Mouse (Mus musculus): ENCODE results near the gene Kif1a. TPM values are rescaled to one million over a fixed set of nuclear protein-coding genes. Genes with fewer than 3 reads are reported as not detected.

The Kif1a gene
- polyA plus RNA-seq, 1 experiment from 2014 or later: 303 TPM

DNA sequence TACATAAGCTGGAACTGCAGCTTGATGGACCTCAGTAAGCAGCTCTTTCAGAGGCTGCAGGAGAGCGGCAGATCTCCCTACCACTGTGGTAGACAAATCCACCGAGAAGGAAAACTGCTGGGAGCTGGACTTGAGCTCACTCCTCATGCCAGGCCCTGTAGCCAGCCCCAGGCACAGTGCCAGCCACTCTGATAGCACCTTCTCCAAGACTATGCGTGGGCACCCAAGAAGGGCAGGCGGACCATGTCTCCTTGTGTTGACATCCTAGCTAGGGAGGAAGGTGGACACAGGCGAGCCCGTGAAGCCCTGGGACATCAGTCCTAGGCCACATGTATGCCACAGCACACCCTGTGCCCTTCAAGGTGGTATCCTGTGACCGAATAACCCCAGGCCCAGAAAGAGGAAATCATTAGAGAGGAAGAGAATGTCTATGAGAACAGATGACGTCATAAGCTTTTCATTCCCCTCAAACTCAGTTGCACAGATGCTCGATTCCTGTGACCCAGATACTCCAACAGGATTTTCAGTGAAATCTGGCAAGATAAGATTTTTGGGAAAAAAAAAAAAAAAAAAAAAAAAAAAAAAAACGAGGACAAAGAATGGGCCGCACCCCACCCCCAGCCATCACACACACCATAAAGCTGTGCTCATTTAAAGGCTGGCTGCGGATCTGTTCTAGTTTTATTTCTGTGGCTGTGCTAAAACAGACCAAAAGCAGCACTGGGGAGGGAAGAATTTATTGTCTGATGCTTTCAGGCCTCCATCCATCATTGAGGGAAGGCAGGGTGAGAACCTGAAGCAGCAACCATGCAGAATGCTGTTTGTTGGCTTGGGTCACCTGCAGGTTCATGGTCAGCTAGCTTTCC, 18.1 kb downstream of the Kif1a start:
- Histone ChIP-seq H3K27me3 (no peaks in the 10 kb centered on the region), H3K27ac (replicated peaks) (peak overlapping the region; percentile 18; the same call in 1 of the 2 replicates), H3K4me2 (no peak overlapping the region), H3K4me3 (no peak overlapping the region), H3K4me1 (replicated peaks) (peaks cover 46% of the 10 kb centered on the region), H3K9ac (peak overlapping the region; percentile 41; the same call in 1 of the 2 replicates), H3K36me3 (peaks cover 61% of the 10 kb centered on the region), H3K9me3 (no peaks in the 10 kb centered on the region)
- WGBS: 78% methylated on average over 12 of the region's 12 CpGs
- no peak for ATAC-seq (ENCODE audit: low read depth)

DNA sequence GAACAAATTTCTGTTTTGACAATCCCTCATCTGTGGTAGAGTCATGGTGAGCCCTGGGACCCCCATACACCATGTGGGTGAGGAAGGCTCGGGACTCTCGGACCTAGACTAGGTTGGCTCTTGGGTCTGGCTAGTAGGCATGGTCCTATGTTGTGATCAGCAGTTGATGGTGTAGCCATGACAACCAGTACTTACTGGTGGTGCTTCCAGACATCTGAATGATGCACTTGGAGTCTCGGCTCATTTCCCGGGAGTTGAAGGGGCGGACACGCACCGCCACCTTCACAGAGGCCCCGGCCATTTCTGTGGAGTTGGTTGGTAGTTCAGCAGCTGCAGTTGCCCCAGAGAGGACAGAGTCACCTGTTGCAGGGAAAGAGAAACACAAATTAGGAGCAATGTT, 19.6 kb downstream of the Kif1a start:
- no peak for ATAC-seq (ENCODE audit: low read depth)
- no peak overlapping the region for H3K27ac ChIP-seq (replicated peaks)
- H3K27me3 ChIP-seq: no peaks in the 10 kb centered on the region
- no peak overlapping the region for H3K9ac ChIP-seq
- H3K4me2 ChIP-seq: no peak overlapping the region
- H3K4me1 ChIP-seq (replicated peaks): peaks cover 46% of the 10 kb centered on the region
- WGBS: 65% methylated on average over 8 of the region's 8 CpGs
- H3K36me3 ChIP-seq: peaks cover 63% of the 10 kb centered on the region
- no peak overlapping the region for H3K4me3 ChIP-seq
- H3K9me3 ChIP-seq: no peaks in the 10 kb centered on the region

DNA sequence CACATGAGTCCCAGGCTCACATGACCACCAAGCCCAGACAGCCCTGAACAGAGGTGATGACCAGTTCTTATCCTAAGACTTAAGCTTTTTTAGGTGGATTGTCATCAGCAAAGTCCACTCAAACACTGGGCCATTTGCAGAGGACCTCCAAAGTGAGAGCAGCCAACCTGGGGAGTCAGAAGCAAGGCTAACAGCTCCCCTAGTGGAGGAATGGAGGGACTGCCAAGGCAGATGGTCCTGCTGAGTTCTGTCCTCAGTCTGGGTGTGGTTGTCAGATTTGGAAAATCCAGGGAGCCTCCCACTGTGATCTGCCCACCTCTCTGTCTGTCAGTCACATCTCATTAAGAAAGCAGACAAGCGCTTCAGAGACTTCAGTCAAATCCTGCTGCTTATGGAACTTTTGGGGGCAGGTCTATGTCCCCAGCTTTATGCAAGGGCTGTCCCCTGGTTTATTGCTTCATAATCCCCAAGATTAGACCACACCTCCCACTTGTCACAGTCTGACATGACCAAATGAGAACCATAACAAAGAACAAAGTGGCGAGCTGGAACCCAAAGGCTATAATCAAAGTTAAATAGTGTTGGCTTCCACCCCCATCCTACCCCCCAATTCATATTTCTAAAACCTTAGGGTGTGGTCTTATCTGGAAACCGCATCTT, 20.7 kb downstream of the Kif1a start:
- 87% methylated on average over 3 of the region's 3 CpGs for WGBS
- H3K36me3 ChIP-seq: peaks cover 65% of the 10 kb centered on the region

DNA sequence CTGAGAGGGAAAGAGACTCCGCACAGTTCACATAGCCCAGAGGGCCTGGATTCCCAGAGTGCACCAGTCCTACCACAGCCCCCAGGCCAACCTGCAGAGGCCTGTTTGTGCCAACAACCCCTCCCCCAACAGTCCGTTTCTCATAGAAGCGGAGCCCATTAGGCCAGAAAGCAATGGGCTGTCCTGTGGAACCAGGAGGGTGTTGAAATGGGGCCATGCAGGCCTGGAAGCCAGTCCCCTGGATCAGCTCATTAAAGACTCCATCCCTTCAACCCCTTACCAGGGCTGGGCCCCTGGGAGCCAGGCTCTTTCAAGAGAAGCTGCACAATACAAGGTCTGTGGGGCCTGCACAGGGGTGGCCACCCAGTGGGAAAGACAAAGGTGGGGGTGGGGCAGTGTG, 22.1 kb downstream of the Kif1a start:
- Histone ChIP-seq H3K9me3 (no peaks in the 10 kb centered on the region), H3K9ac (no peak overlapping the region), H3K36me3 (peaks cover 79% of the 10 kb centered on the region), H3K27ac (replicated peaks) (peak overlapping the region; percentile 59), H3K4me2 (no peak overlapping the region), H3K4me3 (no peak overlapping the region), H3K4me1 (replicated peaks) (peaks cover 34% of the 10 kb centered on the region), H3K27me3 (no peaks in the 10 kb centered on the region)
- ATAC-seq (ENCODE audit: low read depth): peak; percentile 75
- whole genome bisulfite sequencing: 42% methylated on average over 3 of the region's 3 CpGs

More for the DNA sequence above, 20.7 kb downstream of the Kif1a start:
- Histone ChIP-seq H3K4me1 (replicated peaks) (peaks cover 46% of the 10 kb centered on the region), H3K27me3 (no peaks in the 10 kb centered on the region), H3K4me2 (no peak overlapping the region), H3K4me3 (no peak overlapping the region), H3K9ac (no peak overlapping the region), H3K27ac (replicated peaks) (no peak overlapping the region), H3K9me3 (no peaks in the 10 kb centered on the region)
- ATAC-seq (ENCODE audit: low read depth): no peak

DNA sequence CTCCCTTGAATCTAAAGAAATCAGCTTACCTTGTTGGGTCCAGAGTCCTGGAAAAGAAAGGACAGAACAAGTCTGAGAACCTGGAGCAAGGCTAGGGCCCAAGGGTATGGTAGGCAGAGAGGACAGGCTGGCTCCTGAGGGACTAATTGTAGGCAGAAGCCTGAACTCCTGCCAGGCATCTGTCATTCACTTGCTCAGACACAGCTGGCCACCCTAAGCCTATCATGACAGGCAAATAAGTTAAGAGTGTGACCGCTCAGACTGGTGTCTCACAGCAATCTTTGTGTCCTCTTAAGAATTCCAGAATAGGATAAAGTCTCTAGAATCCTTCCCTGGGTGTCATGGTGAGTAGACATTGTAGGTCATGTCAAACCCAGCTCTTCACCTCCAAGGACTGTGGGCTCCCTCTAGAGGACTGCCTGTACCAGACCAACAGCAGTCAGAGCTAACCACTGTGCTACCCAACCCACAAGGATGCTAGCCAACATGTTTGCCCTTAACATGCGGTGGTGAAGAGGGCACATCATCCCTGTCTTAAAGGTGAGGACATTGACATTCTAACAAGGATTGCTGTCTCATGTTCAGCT, 29.4 kb downstream of the Kif1a start:
- Histone ChIP-seq H3K4me2 (no peak overlapping the region), H3K4me1 (replicated peaks) (peaks cover 9% of the 10 kb centered on the region; the same call in 1 of the 2 replicates), H3K4me3 (no peak overlapping the region), H3K27me3 (no peaks in the 10 kb centered on the region), H3K36me3 (peaks cover 100% of the 10 kb centered on the region), H3K27ac (replicated peaks) (0 out of 2 replicates have a peak overlapping the region, but pooled peaks have one; percentile 24), H3K9ac (no peak overlapping the region), H3K9me3 (no peaks in the 10 kb centered on the region)
- 91% methylated on average over 2 of the region's 2 CpGs for WGBS
- ATAC-seq (ENCODE audit: low read depth): no peak

GRCm38 (mm10) chr1:93071487-93071971, 30.2 kb downstream of the Kif1a start:
- no peaks in the 10 kb centered on the region for H3K27me3 ChIP-seq
- no peak for ATAC-seq (ENCODE audit: low read depth)
- H3K4me1 ChIP-seq (replicated peaks): peaks cover 9% of the 10 kb centered on the region; the same call in 1 of the 2 replicates
- H3K9ac ChIP-seq: no peak overlapping the region
- no peak overlapping the region for H3K4me3 ChIP-seq
- no peak overlapping the region for H3K27ac ChIP-seq (replicated peaks)
- no peaks in the 10 kb centered on the region for H3K9me3 ChIP-seq
- 81% methylated on average over 18 of the region's 18 CpGs for WGBS
- peaks cover 100% of the 10 kb centered on the region for H3K36me3 ChIP-seq
- no peak overlapping the region for H3K4me2 ChIP-seq

- Histone ChIP-seq H3K4me1 (replicated peaks) (peaks cover 9% of the 10 kb centered on the region; the same call in 1 of the 2 replicates), H3K4me2 (no peak overlapping the region), H3K9ac (no peak overlapping the region), H3K4me3 (no peak overlapping the region), H3K36me3 (peaks cover 100% of the 10 kb centered on the region), H3K27ac (replicated peaks) (no peak overlapping the region), H3K27me3 (no peaks in the 10 kb centered on the region), H3K9me3 (no peaks in the 10 kb centered on the region)
- 88% methylated on average over 5 of the region's 5 CpGs for WGBS
- no peak for ATAC-seq (ENCODE audit: low read depth)
These were observed 30.9 kb downstream of the Kif1a start for GRCm38 (mm10) chr1:93070881-93071280.

DNA sequence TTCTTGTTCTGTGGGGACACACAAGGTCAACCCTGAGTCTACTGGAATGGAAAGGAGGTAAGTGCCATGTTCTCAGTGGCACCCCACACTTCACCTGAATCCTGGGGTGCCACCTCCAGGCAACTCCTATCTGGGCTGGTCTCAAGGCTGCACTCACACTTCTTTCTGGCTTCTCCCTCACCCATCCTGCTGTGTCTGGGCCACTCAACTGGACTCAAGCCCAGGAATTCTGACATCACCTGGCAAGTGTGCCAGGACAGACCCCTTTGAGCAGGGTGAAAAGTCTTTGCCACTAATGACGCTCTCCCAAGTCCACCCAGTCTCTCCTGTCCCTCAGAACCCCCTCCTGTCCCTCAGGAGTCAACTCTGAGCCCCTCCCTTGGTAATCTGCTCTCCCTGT, 33.2 kb downstream of the Kif1a start:
- no peak overlapping the region for H3K4me2 ChIP-seq
- H3K4me3 ChIP-seq: no peak overlapping the region
- no peak overlapping the region for H3K9ac ChIP-seq
- WGBS: 100% methylated on average over 1 of the region's 1 CpGs
- ATAC-seq (ENCODE audit: low read depth): no peak
- peaks cover 9% of the 10 kb centered on the region; the same call in 1 of the 2 replicates for H3K4me1 ChIP-seq (replicated peaks)
- H3K36me3 ChIP-seq: peaks cover 100% of the 10 kb centered on the region
- H3K27ac ChIP-seq (replicated peaks): no peak overlapping the region
- no peaks in the 10 kb centered on the region for H3K9me3 ChIP-seq
- no peaks in the 10 kb centered on the region for H3K27me3 ChIP-seq

DNA sequence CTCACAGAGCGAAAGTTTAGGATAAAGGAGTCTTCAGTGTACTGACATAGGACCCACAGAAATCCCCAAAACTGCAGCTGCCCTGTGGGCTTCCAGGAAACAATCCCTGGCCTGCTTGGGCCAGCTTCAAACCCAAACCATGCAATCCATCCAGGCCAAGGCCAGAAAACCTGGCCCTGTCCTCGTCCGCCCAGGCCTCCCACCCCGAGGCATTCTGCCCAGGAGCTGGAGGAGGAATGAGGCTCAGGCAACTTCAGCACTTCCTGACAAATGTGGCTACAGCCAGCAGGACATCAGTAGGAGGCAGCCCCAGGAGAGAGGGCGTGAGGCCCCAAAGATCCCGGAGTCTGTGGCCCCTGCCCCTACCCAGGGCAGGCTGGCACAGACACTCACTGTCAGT, 36.1 kb downstream of the Kif1a start:
- 89% methylated on average over 6 of the region's 6 CpGs for WGBS
- H3K4me1 ChIP-seq (replicated peaks): no peaks in the 10 kb centered on the region
- no peak for ATAC-seq (ENCODE audit: low read depth)
- H3K27ac ChIP-seq (replicated peaks): no peak overlapping the region
- H3K9me3 ChIP-seq: no peaks in the 10 kb centered on the region
- H3K4me3 ChIP-seq: no peak overlapping the region
- H3K36me3 ChIP-seq: peaks cover 99% of the 10 kb centered on the region
- no peak overlapping the region for H3K4me2 ChIP-seq
- no peak overlapping the region for H3K9ac ChIP-seq
- no peaks in the 10 kb centered on the region for H3K27me3 ChIP-seq

- no peak for ATAC-seq (ENCODE audit: low read depth)
- H3K9ac ChIP-seq: no peak overlapping the region
- H3K4me2 ChIP-seq: no peak overlapping the region
- 76% methylated on average over 5 of the region's 5 CpGs for WGBS
- H3K27ac ChIP-seq (replicated peaks): no peak overlapping the region
- peaks cover 97% of the 10 kb centered on the region for H3K36me3 ChIP-seq
- H3K27me3 ChIP-seq: no peaks in the 10 kb centered on the region
- H3K4me3 ChIP-seq: no peak overlapping the region
- H3K9me3 ChIP-seq: no peaks in the 10 kb centered on the region
- H3K4me1 ChIP-seq (replicated peaks): no peaks in the 10 kb centered on the region
These were observed 38.1 kb downstream of the Kif1a start for GRCm38 (mm10) chr1:93063694-93064093.

GRCm38 (mm10) chr1:93051124-93051833, 50.5 kb downstream of the Kif1a start:
- Histone ChIP-seq H3K9ac (no peak overlapping the region), H3K9me3 (no peaks in the 10 kb centered on the region), H3K4me1 (replicated peaks) (no peaks in the 10 kb centered on the region), H3K4me3 (no peak overlapping the region), H3K27me3 (no peaks in the 10 kb centered on the region), H3K4me2 (no peak overlapping the region), H3K36me3 (peaks cover 97% of the 10 kb centered on the region), H3K27ac (replicated peaks) (no peak overlapping the region)
- WGBS: 42% methylated on average over 20 of the region's 23 CpGs
- ATAC-seq (ENCODE audit: low read depth): no peak

Measured in neural tube, embryonic 13.5 days (tissue).